Mouse (Mus musculus) kidney, adult 2 months (tissue): ENCODE data around the gene Mettl13. TPM values are rescaled to one million over a fixed set of nuclear protein-coding genes. Genes with fewer than 3 reads are reported as not detected.

Experiments
- DNase-seq: peaks from one replicate; pipeline ENCODE4 v3.0.0; 2021
- H3K27ac ChIP-seq: fragments of 200-500 bp; 2 replicates; pipeline ENCODE4 v1.5.1; 2012; ENCODE audit warnings: low read depth, low read length, control low read depth, inconsistent platforms; ENCODE audit not compliant: insufficient read depth
- H3K27me3 ChIP-seq: fragments of 200-500 bp; replicated peaks from 2 replicates; pipeline ENCODE4 v1.6.1; 2012; ENCODE audit warnings: mild to moderate bottlenecking, moderate library complexity, low read length, inconsistent platforms; ENCODE audit not compliant: control insufficient read depth, insufficient read depth
- H3K36me3 ChIP-seq: fragments of 200-500 bp; 2 replicates; pipeline ENCODE4 v1.6.1; 2012; ENCODE audit warnings: mild to moderate bottlenecking, moderate library complexity, low read length, inconsistent platforms; ENCODE audit not compliant: control insufficient read depth, insufficient read depth
- H3K4me1 ChIP-seq: fragments of 200-500 bp; 2 replicates; pipeline ENCODE4 v1.6.1; 2011; ENCODE audit warnings: low read length; ENCODE audit not compliant: control insufficient read depth, insufficient read depth
- H3K4me3 ChIP-seq: fragments of 200-500 bp; 2 replicates; pipeline ENCODE4 v1.5.1; 2011; ENCODE audit warnings: mild to moderate bottlenecking, low read depth, low read length, control low read depth; ENCODE audit not compliant: insufficient read depth
- CTCF ChIP-seq: fragments of 200-500 bp; conservative IDR thresholded peaks from 2 replicates; pipeline ENCODE4 v1.5.1; 2011; ENCODE audit warnings: low read depth, mild to moderate bottlenecking, control low read depth, low read length, moderate library complexity, mixed read lengths; ENCODE audit not compliant: insufficient read depth, insufficient read length
- POLR2A ChIP-seq: fragments of 200-500 bp; IDR thresholded peaks from one replicate; pipeline ENCODE4 v1.6.1; 2011; ENCODE audit warnings: low read depth, low read length, control low read depth
- WGBS: fragments of 180-500 bp; shearing (Covaris S2); methylation state at CpG from one replicate; pipeline ENCODE4 v1.1.7; 2018; 5-methylcytosine and 5-hydroxymethylcytosine counted together
- polyA plus RNA-seq: library from polyadenylated mRNA; depleted of rRNA; stranded (reverse); fragments of >200 nt; gene quantifications from 2 replicates; pipeline ENCODE4 v1.2.3, GENCODE M21; 2012; rRNA removed

The Mettl13 gene
- polyA plus RNA-seq = 4.9 and 5.7 TPM in 2 replicates

GRCm38 (mm10) chr1:162548016-162548916 is at the start of gene Mettl13:
Gene Mettl13 (minus strand): TSS chr1:162548551.
- WGBS = under 1% methylated on average over 52 of the region's 52 CpGs
- Histone ChIP-seq H3K4me3 (peak within 1 kb of the TSS; percentile 81), H3K27ac (peak within 1 kb of the TSS; percentile 66), H3K36me3 (no peaks in the 10 kb centered on the region), H3K27me3 (no peaks in the 10 kb centered on the region), H3K4me1 (peaks cover 7% of the 10 kb centered on the region; the same call in 1 of the 2 replicates)
- DNase-seq = peak; percentile 94
- TF ChIP-seq POLR2A (peak; percentile 66), CTCF (no peak)

- H3K4me1 ChIP-seq = no peaks in the 10 kb centered on the region
- no peak overlapping the region for H3K27ac ChIP-seq
- TF ChIP-seq CTCF (no peak), POLR2A (no peak)
- H3K36me3 ChIP-seq = peaks cover 4% of the 10 kb centered on the region
- no peak overlapping the region for H3K4me3 ChIP-seq
- no peak for DNase-seq
- 86% methylated on average over 3 of the region's 3 CpGs for WGBS
- H3K27me3 ChIP-seq = no peaks in the 10 kb centered on the region
Measured at GRCm38 (mm10) chr1:162597379-162598102, 49.2 kb upstream of the Mettl13 start.

DNA sequence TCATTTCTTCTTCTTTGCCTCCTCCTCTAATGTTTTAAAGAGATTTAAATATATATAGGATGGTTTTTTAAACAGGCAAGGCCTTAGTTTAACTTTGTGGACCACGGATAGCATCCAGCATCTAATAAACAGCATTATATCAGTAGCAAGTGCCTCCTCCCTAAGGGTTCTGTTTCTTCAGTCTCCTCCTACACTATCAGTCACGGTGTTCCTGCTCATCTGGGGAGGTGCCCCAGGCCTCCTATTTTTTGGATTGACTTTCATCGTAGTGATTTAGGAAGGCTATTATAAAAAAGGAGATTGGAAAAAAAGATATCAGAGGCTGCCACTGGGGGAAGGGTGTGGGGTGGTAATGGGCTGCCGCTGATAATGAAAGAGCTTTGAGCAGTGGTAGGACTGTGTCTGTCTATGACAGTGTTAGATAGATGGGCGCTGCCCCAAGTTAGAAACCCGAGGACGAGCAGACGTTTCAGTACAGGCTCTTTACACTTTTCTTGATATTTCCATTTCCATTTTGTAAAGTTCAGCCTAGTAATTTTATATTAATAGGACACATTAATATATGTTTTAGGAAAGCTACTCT is 42.2 kb upstream of the Mettl13 start:
- Histone ChIP-seq H3K27me3 (no peaks in the 10 kb centered on the region), H3K4me3 (no peak overlapping the region), H3K27ac (no peak overlapping the region), H3K4me1 (no peaks in the 10 kb centered on the region), H3K36me3 (no peaks in the 10 kb centered on the region)
- no peak for TF ChIP-seq CTCF
- no peak for TF ChIP-seq POLR2A
- no peak for DNase-seq
- WGBS = 75% methylated on average over 8 of the region's 8 CpGs

DNA sequence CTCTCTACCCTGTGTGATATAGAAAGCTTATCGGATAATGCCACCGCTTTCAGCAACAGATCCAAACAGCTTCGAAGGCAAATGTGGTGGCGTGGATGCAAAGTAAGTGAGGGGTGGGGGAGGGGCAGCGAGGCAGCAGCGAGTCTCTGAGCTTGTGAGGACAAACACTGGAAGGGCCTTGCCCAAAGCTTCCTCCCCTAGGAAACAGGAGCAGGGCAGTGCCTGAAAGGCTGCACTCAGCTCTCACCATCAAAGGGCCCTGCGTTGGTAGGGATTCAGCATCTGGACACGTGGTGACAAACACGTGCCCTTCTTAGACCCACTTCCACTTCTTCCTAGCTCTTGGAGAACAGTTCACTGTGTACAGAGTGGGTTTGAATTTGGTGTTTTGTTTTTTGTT is 41.1 kb upstream of the Mettl13 start:
- Histone ChIP-seq H3K27me3 (no peaks in the 10 kb centered on the region), H3K27ac (no peak overlapping the region), H3K4me3 (no peak overlapping the region), H3K4me1 (no peaks in the 10 kb centered on the region), H3K36me3 (no peaks in the 10 kb centered on the region; the same call in 1 of the 2 replicates)
- peak; percentile 10 for DNase-seq
- TF ChIP-seq POLR2A = no peak
- no peak for TF ChIP-seq CTCF
- WGBS = 51% methylated on average over 9 of the region's 9 CpGs

- Histone ChIP-seq H3K4me1 (no peaks in the 10 kb centered on the region), H3K27me3 (no peaks in the 10 kb centered on the region), H3K27ac (no peak overlapping the region), H3K36me3 (peaks cover 1% of the 10 kb centered on the region; the same call in 1 of the 2 replicates), H3K4me3 (no peak overlapping the region)
- TF ChIP-seq POLR2A = no peak
- no peak for TF ChIP-seq CTCF
- no peak for DNase-seq
- WGBS = 87% methylated on average over 3 of the region's 3 CpGs
Measured at GRCm38 (mm10) chr1:162588606-162589005, 40.3 kb upstream of the Mettl13 start.

DNA sequence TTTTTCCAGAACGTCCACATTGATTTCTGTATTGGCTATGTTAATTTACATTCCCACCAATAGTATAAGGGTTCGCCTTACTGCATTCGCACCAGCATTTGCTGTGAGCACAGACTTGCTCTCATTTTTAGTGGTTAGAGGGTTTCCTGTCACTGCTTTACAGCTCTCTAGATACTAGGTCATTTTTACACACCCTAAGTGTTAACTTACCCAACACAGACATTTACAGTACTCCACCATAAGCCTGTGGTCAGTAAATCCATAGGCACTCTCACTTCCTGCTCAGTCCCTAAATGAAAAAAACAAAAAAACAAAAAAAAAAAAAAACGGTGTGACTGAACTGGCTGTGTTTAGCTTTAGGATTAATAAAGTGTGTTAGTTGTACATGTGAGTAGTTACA is 37.9 kb upstream of the Mettl13 start:
- TF ChIP-seq POLR2A (no peak), CTCF (no peak)
- no peak overlapping the region for H3K27ac ChIP-seq
- peaks cover 5% of the 10 kb centered on the region for H3K36me3 ChIP-seq
- DNase-seq = no peak
- H3K4me1 ChIP-seq = no peaks in the 10 kb centered on the region
- 78% methylated on average over 4 of the region's 4 CpGs for WGBS
- no peak overlapping the region for H3K4me3 ChIP-seq
- H3K27me3 ChIP-seq = no peaks in the 10 kb centered on the region
